Mouse (Mus musculus): ENCODE results near the gene Gm10715. TPM values are rescaled to one million over a fixed set of nuclear protein-coding genes. Genes with fewer than 3 reads are reported as not detected.
"Not testable (repeated sequence)": the region's sequence is repeated elsewhere in the genome, so short reads cannot be mapped to it uniquely, and the experiment has no call there.

Gm10715 gene
- polyA plus RNA-seq, 1 experiment from 2014 or later: not detected

DNA sequence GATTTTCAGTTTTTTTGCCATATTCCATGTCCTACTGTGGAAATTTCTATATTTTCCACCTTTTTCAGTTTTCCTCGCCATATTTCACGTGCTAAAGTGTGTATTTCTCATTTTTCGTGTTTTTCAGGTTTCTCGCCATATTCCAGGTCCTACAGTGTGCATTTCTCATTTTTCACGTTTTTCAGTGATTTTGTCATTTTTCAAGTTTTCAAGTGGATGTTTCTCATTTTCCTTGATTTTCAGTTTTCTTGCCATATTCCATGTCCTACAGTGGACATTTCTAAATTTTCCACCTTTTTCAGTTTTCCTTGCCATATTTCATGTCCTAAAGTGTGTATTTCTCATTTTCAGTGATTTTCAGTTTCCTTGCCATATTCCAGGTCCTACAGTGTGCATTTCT, 10.5 kb upstream of the Gm10715 start:
- H3K4me1 ChIP-seq (replicated peaks); H3K9ac ChIP-seq (replicated peaks); H3K36me3 ChIP-seq; H3K4me2 ChIP-seq; H3K4me3 ChIP-seq (replicated peaks); ATAC-seq (ENCODE audit: insufficient number of reproducible peaks, insufficient read depth, low FRiP score, low TSS enrichment, low read depth); H3K27me3 ChIP-seq; H3K9me3 ChIP-seq; H3K27ac ChIP-seq: not testable (repeated sequence)
- 74% methylated on average over 5 of the region's 5 CpGs for WGBS

DNA sequence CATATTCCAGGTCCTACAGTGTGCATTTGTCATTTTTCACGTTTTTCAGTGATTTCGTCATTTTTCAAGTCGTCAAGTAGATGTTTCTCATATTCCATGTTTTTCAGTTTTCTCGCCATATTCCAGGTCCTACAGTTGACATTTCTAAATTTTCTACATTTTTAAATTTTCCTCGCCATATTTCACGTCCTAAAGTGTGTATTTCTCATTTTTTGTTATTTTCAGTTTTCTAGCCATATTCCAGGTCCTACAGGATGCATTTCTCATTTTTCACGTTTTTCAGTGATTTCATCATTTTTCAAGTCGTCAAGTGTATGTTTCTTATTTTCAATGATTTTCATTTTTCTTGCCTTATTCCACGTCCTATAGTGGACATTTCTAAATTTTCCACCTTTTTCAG, 9.9 kb upstream of the Gm10715 start:
- not testable (repeated sequence) for ATAC-seq (ENCODE audit: insufficient number of reproducible peaks, insufficient read depth, low FRiP score, low TSS enrichment, low read depth); H3K27ac ChIP-seq; H3K4me1 ChIP-seq (replicated peaks); H3K36me3 ChIP-seq; H3K4me3 ChIP-seq (replicated peaks); H3K27me3 ChIP-seq; H3K9me3 ChIP-seq; H3K9ac ChIP-seq (replicated peaks); H3K4me2 ChIP-seq
- 66% methylated on average over 9 of the region's 9 CpGs for WGBS

- not testable (repeated sequence) for H3K27me3 ChIP-seq; ATAC-seq (ENCODE audit: insufficient number of reproducible peaks, insufficient read depth, low FRiP score, low TSS enrichment, low read depth); H3K4me1 ChIP-seq (replicated peaks); H3K9me3 ChIP-seq; H3K36me3 ChIP-seq; H3K4me3 ChIP-seq (replicated peaks); H3K9ac ChIP-seq (replicated peaks); H3K27ac ChIP-seq; H3K4me2 ChIP-seq
- 69% methylated on average over 9 of the region's 9 CpGs for WGBS
Observed at GRCm38 (mm10) chr9:3027200-3027599, 9.5 kb upstream of the Gm10715 start.

DNA sequence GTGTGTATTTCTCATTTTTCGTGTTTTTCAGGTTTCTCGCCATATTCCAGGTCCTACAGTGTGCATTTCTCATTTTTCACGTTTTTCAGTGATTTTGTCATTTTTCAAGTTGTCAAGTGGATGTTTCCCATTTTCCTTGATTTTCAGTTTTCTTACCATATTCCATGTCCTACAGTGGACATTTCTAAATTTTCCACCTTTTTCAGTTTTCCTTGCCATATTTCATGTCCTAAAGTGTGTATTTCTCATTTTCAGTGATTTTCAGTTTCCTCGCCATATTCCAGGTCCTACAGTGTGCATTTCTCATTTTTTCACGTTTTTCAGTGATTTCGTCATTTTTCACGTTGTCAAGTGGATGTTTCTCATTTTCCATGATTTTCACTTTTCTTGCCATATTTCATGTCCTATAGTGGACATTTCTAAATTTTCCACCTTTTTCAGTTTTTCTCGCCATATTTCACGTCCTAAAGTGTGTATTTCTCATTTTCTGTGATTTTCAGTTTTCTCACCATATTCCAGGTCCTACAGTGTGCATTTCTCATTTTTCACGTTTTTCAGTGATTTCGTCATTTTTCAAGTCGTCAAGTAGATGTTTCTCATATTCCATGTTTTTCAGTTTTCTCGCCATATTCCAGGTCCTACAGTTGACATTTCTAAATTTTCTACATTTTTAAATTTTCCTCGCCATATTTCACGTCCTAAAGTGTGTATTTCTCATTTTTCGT, 7.2 kb upstream of the Gm10715 start:
- H3K4me3 ChIP-seq (replicated peaks); H3K4me1 ChIP-seq (replicated peaks); H3K4me2 ChIP-seq; H3K9me3 ChIP-seq; H3K27me3 ChIP-seq; H3K27ac ChIP-seq; H3K9ac ChIP-seq (replicated peaks); ATAC-seq (ENCODE audit: insufficient number of reproducible peaks, insufficient read depth, low FRiP score, low TSS enrichment, low read depth); H3K36me3 ChIP-seq: not testable (repeated sequence)
- 67% methylated on average over 14 of the region's 16 CpGs for WGBS

DNA sequence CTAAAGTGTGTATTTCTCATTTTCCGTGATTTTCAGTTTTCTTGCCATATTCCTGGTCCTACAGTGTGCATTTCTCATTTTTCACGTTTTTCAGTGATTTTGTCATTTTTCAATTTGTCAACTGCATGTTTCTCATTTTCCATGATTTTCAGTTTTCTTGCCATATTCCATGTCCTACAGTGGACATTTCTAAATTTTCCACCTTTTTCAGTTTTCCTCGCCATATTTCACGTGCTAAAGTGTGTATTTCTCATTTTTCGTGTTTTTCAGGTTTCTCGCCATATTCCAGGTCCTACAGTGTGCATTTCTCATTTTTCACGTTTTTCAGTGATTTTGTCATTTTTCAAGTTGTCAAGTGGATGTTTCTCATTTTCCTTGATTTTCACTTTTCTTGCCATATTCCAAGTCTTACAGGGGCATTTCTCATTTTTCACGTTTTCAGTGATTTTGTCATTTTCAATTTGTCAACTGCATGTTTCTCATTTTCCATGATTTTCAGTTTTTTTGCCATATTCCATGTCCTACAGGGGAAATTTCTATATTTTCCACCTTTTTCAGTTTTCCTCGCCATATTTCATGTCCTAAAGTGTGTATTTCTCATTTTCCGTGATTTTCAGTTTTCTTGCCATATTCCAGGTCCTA, 5.9 kb upstream of the Gm10715 start:
- WGBS: 63% methylated on average over 2 of the region's 10 CpGs
- H3K9me3 ChIP-seq; H3K27me3 ChIP-seq; H3K27ac ChIP-seq; H3K36me3 ChIP-seq; H3K9ac ChIP-seq (replicated peaks); H3K4me2 ChIP-seq; H3K4me1 ChIP-seq (replicated peaks); H3K4me3 ChIP-seq (replicated peaks): not testable (repeated sequence)
- peak; percentile 54; the same call in 1 of the 2 replicates for ATAC-seq (ENCODE audit: insufficient number of reproducible peaks, insufficient read depth, low FRiP score, low TSS enrichment, low read depth)

DNA sequence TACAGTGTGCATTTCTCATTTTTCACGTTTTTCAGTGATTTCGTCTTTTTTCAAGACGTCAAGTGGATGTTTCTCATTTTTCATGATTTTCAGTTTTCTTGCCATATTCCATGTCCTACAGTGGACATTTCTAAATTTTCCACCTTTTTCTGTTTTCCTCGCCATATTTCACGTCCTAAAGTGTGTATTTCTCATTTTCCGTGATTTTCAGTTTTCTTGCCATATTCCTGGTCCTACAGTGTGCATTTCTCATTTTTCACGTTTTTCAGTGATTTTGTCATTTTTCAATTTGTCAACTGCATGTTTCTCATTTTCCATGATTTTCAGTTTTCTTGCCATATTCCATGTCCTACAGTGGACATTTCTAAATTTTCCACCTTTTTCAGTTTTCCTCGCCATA, 2.4 kb upstream of the Gm10715 start, which contains the start of gene Gm17535:
TSS of gene Gm17535 (plus strand) at position 301 of the 400 bp plus-strand sequence.
- not testable (repeated sequence) for ATAC-seq (ENCODE audit: insufficient number of reproducible peaks, insufficient read depth, low FRiP score, low TSS enrichment, low read depth); H3K4me3 ChIP-seq (replicated peaks); H3K27me3 ChIP-seq; H3K36me3 ChIP-seq; H3K27ac ChIP-seq; H3K4me1 ChIP-seq (replicated peaks); H3K9ac ChIP-seq (replicated peaks); H3K9me3 ChIP-seq; H3K4me2 ChIP-seq
- 50% methylated on average over 1 of the region's 8 CpGs for WGBS

GRCm38 (mm10) chr9:3038161-3038560, 1.5 kb downstream of the Gm10715 start:
- not testable (repeated sequence) for H3K4me1 ChIP-seq (replicated peaks); H3K4me2 ChIP-seq; H3K36me3 ChIP-seq; H3K4me3 ChIP-seq (replicated peaks); H3K27me3 ChIP-seq; H3K9ac ChIP-seq (replicated peaks); ATAC-seq (ENCODE audit: insufficient number of reproducible peaks, insufficient read depth, low FRiP score, low TSS enrichment, low read depth); H3K27ac ChIP-seq
- 69% methylated on average over 4 of the region's 4 CpGs for WGBS
- H3K9me3 ChIP-seq: 0 out of 2 replicates have a peak, but pooled peaks cover 10% of the 10 kb centered on the region

Small RNA genes within 50 kb of the gene (microRNA-seq; reads per million reads assigned to microRNA genes)
- gene Mir101c: not detected

Other genes with a start within 250 kb of the Gm10715 start
- gene Gm10722, start 36.0 kb upstream of the Gm10715 start, polyA plus RNA-seq (2016; fragmentation: Nextera tagmentation; extraction: Ambion mirVana): not detected in 2 replicates
- not detected in 2 replicates for gene Gm11168, start 33.5 kb upstream of the Gm10715 start, polyA plus RNA-seq (2016; fragmentation: Nextera tagmentation; extraction: Ambion mirVana)
- gene Gm10721, start 23.7 kb upstream of the Gm10715 start, polyA plus RNA-seq (2016; fragmentation: Nextera tagmentation; extraction: Ambion mirVana): not detected in 2 replicates
- not detected in 2 replicates for gene Gm10720, start 21.2 kb upstream of the Gm10715 start, polyA plus RNA-seq (2016; fragmentation: Nextera tagmentation; extraction: Ambion mirVana)
- gene Gm10719, start 19.5 kb upstream of the Gm10715 start, polyA plus RNA-seq (2016; fragmentation: Nextera tagmentation; extraction: Ambion mirVana): 0.36 TPM in 1 of 2 replicates, not detected in the other
- not detected in 2 replicates for gene Gm10718, start 13.3 kb upstream of the Gm10715 start, polyA plus RNA-seq (2016; fragmentation: Nextera tagmentation; extraction: Ambion mirVana)
- gene Gm10717, start 11.5 kb upstream of the Gm10715 start, polyA plus RNA-seq (2016; fragmentation: Nextera tagmentation; extraction: Ambion mirVana): not detected in 2 replicates
- not detected in 2 replicates for gene Gm17535, start 2.3 kb upstream of the Gm10715 start, polyA plus RNA-seq (2016; fragmentation: Nextera tagmentation; extraction: Ambion mirVana)

Measured in limb, embryonic 12.5 days (tissue).